Mouse (Mus musculus): Measurements from ENCODE around the gene Arid1a. TPM values are rescaled to one million over a fixed set of nuclear protein-coding genes. Genes with fewer than 3 reads are reported as not detected.
A peak's percentile ranks its signal among the peaks of the same experiment; 100 is the strongest.

Gene Arid1a
- polyA plus RNA-seq (2016; fragmentation: Nextera tagmentation; extraction: Ambion mirVana), result 39.6 and 41.6 TPM in 2 replicates

DNA sequence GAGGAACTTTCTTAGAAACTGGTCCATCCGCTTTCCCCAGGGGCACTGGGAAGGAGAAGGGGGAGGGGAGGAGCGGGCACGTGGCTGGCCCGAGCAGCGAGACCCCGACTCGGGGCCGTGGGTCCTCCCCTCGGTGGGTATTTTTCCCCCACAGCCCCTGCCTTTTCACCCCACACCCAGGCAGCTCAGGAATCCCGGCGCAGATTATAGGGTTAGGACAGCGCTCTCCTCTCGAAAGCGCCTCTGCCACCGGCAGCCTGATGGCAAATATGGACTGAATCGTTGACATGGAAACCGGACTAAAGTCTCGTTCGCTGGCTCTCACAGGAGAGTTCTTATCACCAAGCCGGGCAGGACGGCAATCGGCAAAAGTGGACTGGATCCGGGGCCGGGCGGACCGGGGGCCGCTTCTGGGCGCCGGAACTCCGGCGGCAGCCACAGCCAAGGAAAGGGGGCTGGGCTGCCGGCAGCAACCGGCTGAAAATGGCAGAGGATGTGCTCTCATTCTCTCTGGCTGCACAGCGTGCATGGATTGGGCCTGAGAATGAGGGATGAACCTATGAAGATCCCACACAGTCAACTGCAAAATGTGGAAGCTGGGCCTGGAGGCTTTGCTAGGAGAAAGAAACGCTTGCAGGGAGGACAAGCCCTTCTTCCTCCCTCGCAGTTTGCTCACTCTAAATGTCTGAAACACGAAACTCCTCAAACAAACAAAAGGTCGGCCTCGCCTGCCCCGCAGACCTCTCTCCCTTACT is at the start of gene Arid1a:
Gene Arid1a (minus strand): TSS at position 256 of the 755 bp plus-strand sequence.
- H3K36me3 ChIP-seq, result no peaks in the 10 kb centered on the region
- no peaks in the 10 kb centered on the region for H3K9me3 ChIP-seq
- H3K4me3 ChIP-seq (replicated peaks), result peak within 1 kb of the TSS; percentile 100
- peak within 1 kb of the TSS; percentile 91 for H3K4me2 ChIP-seq
- peak; percentile 48 for ATAC-seq (ENCODE audit: insufficient number of reproducible peaks, insufficient read depth, low FRiP score, low TSS enrichment, low read depth)
- peak within 1 kb of the TSS; percentile 100 for H3K27ac ChIP-seq
- H3K9ac ChIP-seq (replicated peaks), result peak within 1 kb of the TSS; percentile 100
- no peaks in the 10 kb centered on the region for H3K27me3 ChIP-seq
- H3K4me1 ChIP-seq (replicated peaks), result peaks cover 17% of the 10 kb centered on the region
- WGBS, result under 1% methylated on average over 40 of the region's 40 CpGs

DNA sequence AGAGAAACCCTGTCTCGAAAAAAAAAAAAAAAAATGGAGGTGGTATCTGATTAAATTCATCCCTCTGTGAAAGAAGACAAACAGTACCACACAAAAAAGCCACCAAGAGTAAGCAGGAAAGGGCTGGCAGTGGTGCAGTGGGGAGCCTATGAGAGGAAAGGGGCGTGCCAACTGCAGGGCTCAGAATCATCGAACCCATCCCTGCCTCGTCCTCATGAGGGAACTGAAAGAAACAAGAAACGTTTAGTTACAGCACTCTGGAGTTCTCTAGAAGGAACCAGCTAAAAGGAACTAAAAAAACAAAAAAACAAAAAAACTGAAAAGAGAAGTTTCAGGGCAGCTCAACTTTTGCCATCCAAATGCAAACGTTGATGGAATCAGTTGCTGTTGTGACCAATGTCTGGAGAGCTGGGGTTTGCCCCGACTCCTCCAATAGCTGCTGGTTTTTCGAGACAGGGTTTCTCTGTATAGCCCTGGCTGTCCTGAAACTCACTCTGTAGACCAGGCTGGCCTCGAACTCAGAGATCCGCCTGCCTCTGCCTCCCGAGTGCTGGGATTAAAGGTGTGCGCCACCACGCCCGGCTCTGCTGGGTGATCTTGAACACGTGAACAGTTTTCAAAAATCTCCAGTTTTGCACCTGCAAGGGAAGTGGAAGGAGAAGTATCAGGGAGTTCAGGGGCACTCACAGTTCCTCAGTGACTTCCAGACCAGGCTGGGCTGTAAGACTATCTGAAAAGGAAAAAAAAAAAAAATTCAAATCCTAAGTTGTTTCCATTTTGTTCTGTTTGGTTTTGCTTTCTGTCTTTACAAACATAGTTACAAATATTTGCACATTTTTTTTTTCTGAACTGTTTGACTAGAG is 48.1 kb upstream of the Arid1a start:
- Histone ChIP-seq H3K27ac (no peak overlapping the region), H3K4me1 (replicated peaks) (no peaks in the 10 kb centered on the region), H3K9me3 (no peaks in the 10 kb centered on the region), H3K36me3 (no peaks in the 10 kb centered on the region), H3K4me2 (no peak overlapping the region), H3K27me3 (no peaks in the 10 kb centered on the region), H3K4me3 (replicated peaks) (no peak overlapping the region), H3K9ac (replicated peaks) (no peak overlapping the region)
- ATAC-seq (ENCODE audit: insufficient number of reproducible peaks, insufficient read depth, low FRiP score, low TSS enrichment, low read depth), result no peak
- WGBS, result 75% methylated on average over 15 of the region's 15 CpGs

DNA sequence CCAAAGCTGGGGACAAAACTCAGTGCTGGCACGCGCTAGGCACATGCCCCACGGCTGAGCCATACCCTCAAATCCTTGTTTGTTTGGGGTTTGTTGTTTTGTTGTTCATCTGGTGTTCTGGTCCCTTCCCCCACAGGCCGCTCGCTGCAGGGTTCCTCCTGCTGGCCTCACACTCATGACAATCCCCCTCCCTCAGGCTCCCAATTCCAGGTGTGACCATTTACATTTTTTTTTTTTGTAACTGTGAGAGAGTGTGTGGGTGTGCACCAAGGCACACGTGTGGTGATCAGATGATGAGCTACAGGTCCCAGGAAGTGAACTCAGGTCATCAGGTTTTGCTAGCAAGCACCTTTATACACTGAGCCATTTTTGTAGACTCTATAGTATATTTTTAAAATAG is 44.0 kb upstream of the Arid1a start:
- no peak overlapping the region for H3K4me3 ChIP-seq (replicated peaks)
- no peaks in the 10 kb centered on the region for H3K36me3 ChIP-seq
- H3K4me2 ChIP-seq, result no peak overlapping the region
- no peaks in the 10 kb centered on the region for H3K9me3 ChIP-seq
- no peaks in the 10 kb centered on the region for H3K4me1 ChIP-seq (replicated peaks)
- H3K27me3 ChIP-seq, result no peaks in the 10 kb centered on the region
- no peak overlapping the region for H3K27ac ChIP-seq
- no peak for ATAC-seq (ENCODE audit: insufficient number of reproducible peaks, insufficient read depth, low FRiP score, low TSS enrichment, low read depth)
- H3K9ac ChIP-seq (replicated peaks), result no peak overlapping the region
- 26% methylated on average over 6 of the region's 6 CpGs for WGBS

DNA sequence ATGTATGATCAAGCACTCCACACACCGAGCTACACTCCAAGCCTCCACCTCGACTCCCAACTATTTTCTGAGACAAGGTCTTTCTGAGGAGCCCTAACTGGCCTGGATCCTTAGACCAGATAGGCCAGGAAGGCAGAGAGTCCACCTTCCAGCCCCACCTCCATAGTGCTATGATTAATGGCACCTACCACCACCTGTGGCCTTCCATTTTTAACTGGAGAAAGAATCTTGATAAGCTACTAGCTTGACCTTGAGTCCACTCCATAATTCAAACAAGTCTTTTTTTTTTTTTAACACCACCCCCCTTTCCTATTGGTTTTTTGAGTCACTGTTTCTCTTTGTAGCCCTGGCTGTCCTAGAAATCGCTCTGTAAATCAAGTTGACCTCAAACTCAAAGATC is 36.7 kb upstream of the Arid1a start:
- Histone ChIP-seq H3K27me3 (no peaks in the 10 kb centered on the region), H3K4me2 (no peak overlapping the region), H3K4me1 (replicated peaks) (no peaks in the 10 kb centered on the region), H3K4me3 (replicated peaks) (no peak overlapping the region), H3K36me3 (no peaks in the 10 kb centered on the region), H3K9me3 (no peaks in the 10 kb centered on the region), H3K9ac (replicated peaks) (no peak overlapping the region), H3K27ac (no peak overlapping the region)
- no peak for ATAC-seq (ENCODE audit: insufficient number of reproducible peaks, insufficient read depth, low FRiP score, low TSS enrichment, low read depth)
- WGBS, result 83% methylated on average over 3 of the region's 3 CpGs

DNA sequence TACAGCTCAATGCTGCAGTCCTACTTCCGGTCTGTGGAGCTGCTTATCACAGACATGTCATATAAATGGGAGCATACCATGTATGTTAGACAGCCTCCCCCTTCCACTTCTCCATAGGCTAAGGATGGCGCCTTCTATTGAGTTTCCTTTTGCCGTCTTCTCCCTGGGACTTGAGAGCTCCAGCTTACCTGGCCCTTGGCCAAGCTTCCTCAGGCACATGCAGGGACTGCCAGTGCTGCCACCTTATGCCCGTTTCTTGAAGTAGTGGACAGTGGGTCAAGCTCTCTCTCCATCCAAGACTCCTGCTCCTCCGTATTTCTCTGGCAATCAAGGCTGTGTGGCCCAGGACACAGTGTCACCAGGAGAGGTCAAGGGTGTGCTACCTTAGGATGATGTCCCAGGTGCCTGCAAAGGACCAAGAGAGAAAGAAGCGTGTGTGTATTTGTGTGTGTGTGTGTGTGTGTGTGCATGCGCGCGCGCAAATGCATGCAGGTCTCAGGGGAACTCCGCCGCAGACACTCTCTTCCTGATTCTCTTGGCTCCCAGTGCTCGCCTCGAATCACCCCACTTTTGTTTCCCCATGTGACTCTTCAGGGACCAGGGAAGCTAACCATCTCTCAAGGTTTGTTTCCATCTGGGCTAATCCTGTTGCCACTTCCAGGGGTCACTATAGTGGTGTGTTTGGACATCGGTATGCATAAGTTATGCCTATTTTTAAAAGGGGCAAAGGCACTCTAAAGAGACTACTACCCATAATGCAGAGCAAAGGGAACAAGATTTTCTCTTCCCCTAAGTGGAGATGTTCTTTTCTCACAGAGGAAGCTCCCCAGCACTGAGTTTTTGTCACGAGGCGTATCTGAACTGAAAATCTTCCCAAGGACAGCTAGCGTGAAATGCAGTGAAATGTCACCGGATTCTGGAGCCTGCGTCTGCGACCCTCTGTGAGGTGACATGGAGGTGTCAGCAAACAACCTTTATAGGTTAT is 18.3 kb upstream of the Arid1a start:
- 86% methylated on average over 21 of the region's 21 CpGs for WGBS
- Histone ChIP-seq H3K36me3 (no peaks in the 10 kb centered on the region), H3K27me3 (no peaks in the 10 kb centered on the region), H3K4me3 (replicated peaks) (no peak overlapping the region), H3K4me2 (no peak overlapping the region), H3K9ac (replicated peaks) (no peak overlapping the region), H3K9me3 (peaks cover 3% of the 10 kb centered on the region; the same call in 1 of the 2 replicates), H3K4me1 (replicated peaks) (no peaks in the 10 kb centered on the region), H3K27ac (no peak overlapping the region)
- no peak for ATAC-seq (ENCODE audit: insufficient number of reproducible peaks, insufficient read depth, low FRiP score, low TSS enrichment, low read depth)

DNA sequence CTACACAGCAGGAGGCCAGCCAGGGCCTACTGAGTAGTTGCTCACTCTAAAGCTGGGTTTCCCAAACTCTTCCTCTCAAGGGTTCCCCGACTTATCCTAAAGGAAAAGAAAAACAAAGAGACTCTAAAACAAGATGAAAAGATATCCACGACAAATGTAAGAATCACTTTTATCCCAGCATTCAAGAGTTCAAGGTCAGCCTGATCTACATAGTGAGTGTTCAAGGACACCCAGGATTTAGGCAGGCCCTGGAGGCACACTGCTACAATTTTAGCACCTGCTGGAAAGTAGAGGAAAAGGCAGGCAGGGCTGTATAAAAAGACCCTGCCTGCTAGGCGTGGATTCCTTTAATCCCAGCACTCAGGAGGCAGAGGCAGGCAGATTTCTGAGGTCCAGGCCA is 12.6 kb upstream of the Arid1a start:
- no peak for ATAC-seq (ENCODE audit: insufficient number of reproducible peaks, insufficient read depth, low FRiP score, low TSS enrichment, low read depth)
- no peaks in the 10 kb centered on the region for H3K27me3 ChIP-seq
- 81% methylated on average over 3 of the region's 3 CpGs for WGBS
- H3K4me3 ChIP-seq (replicated peaks), result no peak overlapping the region
- no peak overlapping the region for H3K9ac ChIP-seq (replicated peaks)
- no peak overlapping the region for H3K4me2 ChIP-seq
- H3K36me3 ChIP-seq, result no peaks in the 10 kb centered on the region
- no peaks in the 10 kb centered on the region for H3K9me3 ChIP-seq
- H3K27ac ChIP-seq, result no peak overlapping the region
- H3K4me1 ChIP-seq (replicated peaks), result no peaks in the 10 kb centered on the region

DNA sequence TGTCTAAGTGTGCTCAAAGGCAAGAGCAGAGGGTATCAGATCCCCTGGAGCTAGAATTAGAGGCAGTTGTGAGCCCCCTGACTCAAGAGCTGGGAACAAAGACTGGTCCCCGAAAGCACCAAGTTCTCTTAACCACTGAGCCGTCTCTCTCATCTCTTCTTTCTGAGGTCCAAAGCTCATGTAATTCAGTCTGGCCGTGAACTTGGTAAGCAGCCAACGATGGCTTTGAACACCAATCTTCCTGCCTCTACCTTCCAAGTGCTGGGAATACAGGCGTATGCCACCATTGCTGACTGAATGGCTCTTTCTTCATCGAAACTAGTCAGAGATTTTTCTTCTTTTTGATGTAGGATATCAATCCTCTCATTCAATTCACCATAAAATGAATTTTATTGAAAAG is 6.5 kb upstream of the Arid1a start:
- Histone ChIP-seq H3K27ac (no peak overlapping the region), H3K4me3 (replicated peaks) (no peak overlapping the region), H3K36me3 (no peaks in the 10 kb centered on the region), H3K4me1 (replicated peaks) (no peaks in the 10 kb centered on the region), H3K9ac (replicated peaks) (no peak overlapping the region), H3K9me3 (no peaks in the 10 kb centered on the region), H3K27me3 (no peaks in the 10 kb centered on the region), H3K4me2 (no peak overlapping the region)
- ATAC-seq (ENCODE audit: insufficient number of reproducible peaks, insufficient read depth, low FRiP score, low TSS enrichment, low read depth), result no peak
- WGBS, result 82% methylated on average over 6 of the region's 6 CpGs

DNA sequence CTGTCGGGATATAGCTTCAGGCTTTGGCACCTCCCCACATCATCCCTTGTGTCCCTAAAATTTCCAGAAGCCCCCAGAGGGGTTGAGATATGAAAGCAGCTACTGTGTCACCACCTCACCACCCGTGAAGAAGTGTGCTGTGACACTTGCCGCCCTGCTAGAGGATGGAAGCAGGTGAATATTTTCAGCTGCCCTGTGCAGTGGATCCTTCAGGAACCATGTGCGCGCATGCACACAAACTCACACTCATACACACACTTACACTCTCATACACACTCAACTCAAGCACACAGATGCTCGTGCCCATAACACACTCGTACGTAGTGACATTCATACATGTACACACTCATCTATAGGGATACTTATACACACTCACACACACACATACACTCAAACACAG is 3.1 kb upstream of the Arid1a start:
- H3K9ac ChIP-seq (replicated peaks), result no peak overlapping the region
- no peaks in the 10 kb centered on the region for H3K27me3 ChIP-seq
- H3K9me3 ChIP-seq, result no peaks in the 10 kb centered on the region
- ATAC-seq (ENCODE audit: insufficient number of reproducible peaks, insufficient read depth, low FRiP score, low TSS enrichment, low read depth), result no peak
- no peaks in the 10 kb centered on the region for H3K36me3 ChIP-seq
- no peak overlapping the region for H3K4me3 ChIP-seq (replicated peaks)
- H3K4me2 ChIP-seq, result no peak overlapping the region
- no peak overlapping the region for H3K27ac ChIP-seq
- peaks cover 15% of the 10 kb centered on the region for H3K4me1 ChIP-seq (replicated peaks)
- WGBS, result 91% methylated on average over 8 of the region's 8 CpGs

DNA sequence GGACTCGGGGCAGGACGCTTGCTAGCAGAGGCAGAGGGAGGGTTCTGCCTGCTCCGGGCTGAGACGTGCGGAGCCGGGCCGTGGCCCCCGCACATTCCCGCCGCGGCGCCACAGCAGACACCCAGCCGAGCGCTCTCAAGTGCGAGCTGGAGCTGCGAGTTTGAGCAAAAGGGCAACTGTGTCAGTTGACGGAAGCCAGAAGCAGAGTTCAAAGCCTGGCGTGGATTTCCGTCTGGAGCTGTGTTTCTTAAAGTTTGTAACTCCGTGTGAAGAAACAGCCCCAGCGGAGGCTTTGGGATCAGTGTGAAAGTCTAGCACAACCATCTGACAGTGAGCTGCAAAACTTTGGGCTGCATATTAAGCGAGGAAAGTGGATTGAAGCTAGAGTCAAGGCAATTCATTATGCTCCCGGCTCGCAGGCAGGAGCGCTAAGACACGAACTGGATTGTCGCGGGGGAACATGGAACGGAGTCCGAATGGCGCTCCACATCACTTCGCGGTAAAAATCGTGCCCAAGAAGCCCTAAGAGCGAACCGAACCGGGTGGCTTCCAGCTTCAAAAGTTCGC is 783 bp upstream of the Arid1a start:
- Histone ChIP-seq H3K9ac (replicated peaks) (peak overlapping the region; percentile 100), H3K36me3 (no peaks in the 10 kb centered on the region), H3K27ac (peak overlapping the region; percentile 100), H3K27me3 (no peaks in the 10 kb centered on the region), H3K4me3 (replicated peaks) (peak overlapping the region; percentile 100), H3K4me1 (replicated peaks) (peaks cover 17% of the 10 kb centered on the region), H3K4me2 (peak overlapping the region; percentile 91), H3K9me3 (no peaks in the 10 kb centered on the region)
- peak; percentile 34; the same call in 1 of the 2 replicates for ATAC-seq (ENCODE audit: insufficient number of reproducible peaks, insufficient read depth, low FRiP score, low TSS enrichment, low read depth)
- under 1% methylated on average over 38 of the region's 38 CpGs for WGBS

DNA sequence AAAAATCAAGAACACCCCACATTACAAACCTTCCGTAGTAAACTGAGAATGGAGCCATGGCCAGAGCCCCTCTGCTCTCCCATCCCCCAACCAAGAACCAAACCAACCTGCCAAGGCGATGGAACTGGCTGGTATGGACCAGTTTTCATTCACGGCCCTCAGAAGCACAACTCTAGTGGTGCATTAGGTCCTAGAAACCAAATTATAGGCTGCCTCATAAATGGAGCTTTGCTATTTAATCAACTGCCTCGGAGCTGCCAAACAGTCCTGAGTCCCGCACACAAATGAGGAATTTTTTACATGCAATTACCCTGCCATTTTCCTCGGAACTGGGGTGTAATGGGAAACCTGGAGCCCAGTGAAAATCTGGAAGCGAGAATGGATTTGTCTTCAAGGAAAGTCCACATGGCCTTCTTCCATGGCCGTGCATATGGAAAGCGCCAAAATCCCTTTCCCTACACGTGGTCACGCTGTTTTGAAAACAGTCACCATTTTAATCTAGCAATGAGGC is 653 bp downstream of the Arid1a start:
- no peaks in the 10 kb centered on the region for H3K36me3 ChIP-seq
- WGBS, result 2% methylated on average over 11 of the region's 11 CpGs
- no peaks in the 10 kb centered on the region for H3K27me3 ChIP-seq
- no peak for ATAC-seq (ENCODE audit: insufficient number of reproducible peaks, insufficient read depth, low FRiP score, low TSS enrichment, low read depth)
- H3K4me3 ChIP-seq (replicated peaks), result peak overlapping the region; percentile 100
- H3K4me1 ChIP-seq (replicated peaks), result peaks cover 18% of the 10 kb centered on the region
- no peaks in the 10 kb centered on the region for H3K9me3 ChIP-seq
- peak overlapping the region; percentile 91 for H3K4me2 ChIP-seq
- H3K27ac ChIP-seq, result peak overlapping the region; percentile 100
- H3K9ac ChIP-seq (replicated peaks), result peak overlapping the region; percentile 100

All from limb, embryonic 12.5 days (tissue).